Mouse (Mus musculus) hindbrain, postnatal 0 days (tissue): ENCODE data around the gene Ttbk1. TPM values are rescaled to one million over a fixed set of nuclear protein-coding genes. Genes with fewer than 3 reads are reported as not detected.

Source experiments
- ATAC-seq: fragments of 200-750 bp; cut with Nextera tagmentation; 2 replicates; pipeline ENCODE4 v1.8.0; 2017; ENCODE audit warnings: mild to moderate bottlenecking, moderate TSS enrichment, moderate library complexity
- DNase-seq: peaks from one replicate; pipeline ENCODE4 v3.0.0-alpha.2; 2015; ENCODE audit warnings: low spot score
- H3K27ac ChIP-seq: fragments of 300-500 bp; sonication (generic); 2 replicates; pipeline ENCODE4 v1.5.1; 2014; ENCODE audit warnings: mild to moderate bottlenecking
- H3K27me3 ChIP-seq: fragments of 300-500 bp; sonication (generic); 2 replicates; pipeline ENCODE4 v1.6.1; 2014; ENCODE audit warnings: low read length, mixed read lengths; ENCODE audit not compliant: insufficient read depth
- H3K36me3 ChIP-seq: fragments of 300-500 bp; sonication (generic); 2 replicates; pipeline ENCODE4 v1.6.1; 2014; ENCODE audit warnings: low read length, mixed read lengths; ENCODE audit not compliant: insufficient read depth
- H3K4me1 ChIP-seq: fragments of 300-500 bp; sonication (generic); 2 replicates; pipeline ENCODE4 v1.6.1; 2014; ENCODE audit warnings: antibody characterized with exemption, low read length, mixed read lengths; ENCODE audit not compliant: insufficient read depth
- H3K4me2 ChIP-seq: fragments of 300-500 bp; sonication (generic); 2 replicates; pipeline ENCODE4 v1.6.1; 2014; ENCODE audit warnings: low read depth, mild to moderate bottlenecking, low read length, moderate library complexity, mixed read lengths
- H3K4me3 ChIP-seq: fragments of 300-500 bp; sonication (generic); 2 replicates; pipeline ENCODE4 v1.5.1; 2014; ENCODE audit warnings: low read length
- H3K9ac ChIP-seq: fragments of 300-500 bp; sonication (generic); replicated peaks from 2 replicates; pipeline ENCODE4 v1.6.1; 2014; ENCODE audit warnings: mild to moderate bottlenecking, low read length, moderate library complexity, mixed read lengths
- H3K9me3 ChIP-seq: fragments of 300-500 bp; sonication (generic); 2 replicates; pipeline ENCODE4 v1.6.1; 2016; ENCODE audit warnings: low read length, mixed read lengths
- CTCF ChIP-seq: IDR thresholded peaks from 2 replicates; pipeline ENCODE4 v1.5.1; 2016; ENCODE audit warnings: antibody characterized with exemption, control low read depth, low read depth
- WGBS: fragments of 180-500 bp; shearing (Covaris S2); extraction: QIAGEN DNeasy Blood & Tissue Kit; methylation state at CpG from one replicate; pipeline ENCODE4 v1.1.7; 2014; 5-methylcytosine and 5-hydroxymethylcytosine counted together
- polyA plus RNA-seq: library from polyadenylated mRNA; unstranded; fragments of >200 nt; fragmentation: Nextera tagmentation; extraction: Ambion mirVana; gene quantifications from 2 replicates; pipeline ENCODE4 v1.2.1, GENCODE M21; 2015
- total RNA-seq: library from RNA; depleted of rRNA; stranded (reverse); fragments of >200 nt; gene quantifications from 2 replicates; pipeline ENCODE4 v1.2.3, GENCODE M21; 2014

The Ttbk1 gene
- total and polyA plus RNA-seq, 2 experiments from 2014 or later: 6.3 to 46.5 TPM

DNA sequence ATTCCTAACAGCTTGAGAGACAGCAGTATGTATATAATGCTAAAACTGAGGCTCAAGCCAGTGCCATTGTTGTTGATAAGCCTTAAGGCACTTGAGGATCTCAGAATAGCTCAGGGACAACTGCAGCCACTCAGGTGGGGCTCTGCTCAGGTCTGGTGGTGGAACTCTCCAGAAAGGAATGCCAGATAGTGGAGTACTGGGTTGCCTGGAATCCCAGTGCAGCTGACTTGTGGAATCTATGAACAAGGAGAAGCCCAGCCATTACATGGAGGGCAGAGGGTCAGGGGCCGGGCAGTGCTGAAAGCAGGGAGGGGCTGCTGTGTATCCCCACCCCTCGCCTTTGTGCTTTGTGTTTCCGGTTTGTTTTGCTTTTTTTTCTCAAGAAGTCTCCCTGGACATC is 29.0 kb downstream of the Ttbk1 start:
- 32% methylated on average over 3 of the region's 3 CpGs for WGBS
- Histone ChIP-seq H3K4me2 (no peak overlapping the region), H3K36me3 (0 out of 2 replicates have a peak, but pooled peaks cover 5% of the 10 kb centered on the region), H3K4me1 (peaks cover 22% of the 10 kb centered on the region; the same call in 1 of the 2 replicates), H3K4me3 (no peak overlapping the region), H3K9me3 (no peaks in the 10 kb centered on the region), H3K9ac (no peak overlapping the region), H3K27me3 (no peaks in the 10 kb centered on the region), H3K27ac (no peak overlapping the region)
- ATAC-seq (no peak), DNase-seq (no peak)
- no peak for TF ChIP-seq CTCF

DNA sequence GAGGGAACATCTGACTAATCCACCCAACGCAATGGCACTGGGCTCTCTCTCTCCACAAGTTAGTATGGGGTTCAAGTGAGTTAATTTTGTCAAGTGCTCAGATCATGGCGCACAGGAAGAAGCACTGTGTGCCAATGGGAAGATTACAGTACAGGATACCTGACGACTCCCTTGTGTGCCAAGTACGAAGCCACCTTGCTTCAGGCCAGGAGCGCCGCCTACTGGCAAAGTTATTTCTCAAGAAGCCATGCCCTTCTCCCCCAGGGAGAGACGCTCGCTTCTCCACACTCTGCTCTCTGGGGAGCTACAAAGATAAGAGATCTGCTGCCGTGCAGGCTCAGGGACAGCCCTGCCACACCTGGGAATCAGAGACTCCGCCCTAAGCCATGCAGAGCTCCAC is 29.7 kb downstream of the Ttbk1 start:
- no peak overlapping the region for H3K9ac ChIP-seq
- H3K9me3 ChIP-seq: no peaks in the 10 kb centered on the region
- H3K27me3 ChIP-seq: no peaks in the 10 kb centered on the region
- peak; percentile 57 for TF ChIP-seq CTCF
- 22% methylated on average over 10 of the region's 10 CpGs for WGBS
- no peak overlapping the region for H3K27ac ChIP-seq
- ATAC-seq (no peak), DNase-seq (peak; percentile 40)
- H3K4me1 ChIP-seq: peaks cover 22% of the 10 kb centered on the region; the same call in 1 of the 2 replicates
- no peak overlapping the region for H3K4me2 ChIP-seq
- no peak overlapping the region for H3K4me3 ChIP-seq
- 0 out of 2 replicates have a peak, but pooled peaks cover 5% of the 10 kb centered on the region for H3K36me3 ChIP-seq

DNA sequence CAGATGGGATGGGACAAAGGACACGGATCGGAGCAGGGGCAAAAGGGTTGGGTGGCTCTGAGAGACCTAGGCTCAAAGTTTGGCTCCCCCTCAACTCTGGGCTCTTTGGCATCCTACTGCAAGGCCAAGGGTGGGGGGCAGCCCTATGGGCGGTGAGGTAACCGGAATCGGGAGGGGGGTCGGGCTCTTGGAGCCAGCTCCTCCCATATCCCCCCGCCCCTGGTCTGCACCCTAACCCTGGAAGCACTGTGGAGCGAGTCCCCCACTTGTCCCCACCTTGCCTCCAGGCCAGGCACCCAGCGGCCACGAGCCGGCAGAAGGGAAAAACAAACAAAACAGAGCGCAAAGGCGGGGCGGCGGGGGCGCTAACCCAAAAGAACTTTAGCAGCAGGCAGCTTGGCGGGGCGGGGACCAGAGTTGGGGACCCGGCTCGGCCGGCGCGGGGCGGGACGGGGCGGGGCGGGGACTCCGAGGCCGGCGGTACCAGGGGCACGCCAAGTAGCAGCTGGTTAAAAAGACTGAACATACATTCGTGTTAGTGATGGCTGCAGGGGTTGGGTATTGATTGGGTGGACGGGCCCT is 32.3 kb downstream of the Ttbk1 start:
- Histone ChIP-seq H3K36me3 (0 out of 2 replicates have a peak, but pooled peaks cover 5% of the 10 kb centered on the region), H3K4me3 (peak overlapping the region; percentile 34), H3K4me2 (peak overlapping the region; percentile 67), H3K27me3 (no peaks in the 10 kb centered on the region), H3K27ac (no peak overlapping the region), H3K9me3 (no peaks in the 10 kb centered on the region), H3K4me1 (peaks cover 22% of the 10 kb centered on the region; the same call in 1 of the 2 replicates), H3K9ac (peak overlapping the region; percentile 30; the same call in 1 of the 2 replicates)
- TF ChIP-seq CTCF: no peak
- WGBS: 3% methylated on average over 32 of the region's 33 CpGs
- ATAC-seq (peak; percentile 36), DNase-seq (peak; percentile 24)

DNA sequence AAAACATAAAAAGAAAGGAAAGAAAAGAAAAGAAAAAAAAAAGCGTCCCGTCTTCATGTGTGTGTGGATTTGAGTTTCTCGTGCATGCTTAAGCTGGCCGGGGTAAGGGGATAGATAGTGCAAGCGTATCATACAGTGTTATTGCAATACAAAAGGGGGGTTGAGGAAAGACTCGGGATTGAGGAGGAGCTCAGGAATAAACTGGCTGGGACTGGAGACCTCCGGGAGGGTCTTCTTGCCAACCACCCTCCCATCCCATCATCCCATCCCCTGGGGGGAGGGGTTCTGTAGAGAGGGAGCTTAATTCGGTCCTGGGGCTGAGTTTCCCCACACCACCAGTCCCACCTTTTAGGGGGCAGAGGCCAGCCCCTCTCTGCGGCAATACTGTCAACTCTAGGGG is 32.9 kb downstream of the Ttbk1 start:
- TF ChIP-seq CTCF: no peak
- H3K4me2 ChIP-seq: peak overlapping the region; percentile 67
- H3K27me3 ChIP-seq: no peaks in the 10 kb centered on the region
- DNase-seq: peak; percentile 45
- peak overlapping the region; percentile 30; the same call in 1 of the 2 replicates for H3K9ac ChIP-seq
- WGBS: 3% methylated on average over 9 of the region's 9 CpGs
- ATAC-seq: peak; percentile 27; the same call in 1 of the 2 replicates
- H3K4me3 ChIP-seq: peak overlapping the region; percentile 34
- H3K27ac ChIP-seq: no peak overlapping the region
- H3K36me3 ChIP-seq: 0 out of 2 replicates have a peak, but pooled peaks cover 5% of the 10 kb centered on the region
- peaks cover 22% of the 10 kb centered on the region; the same call in 1 of the 2 replicates for H3K4me1 ChIP-seq
- H3K9me3 ChIP-seq: no peaks in the 10 kb centered on the region

DNA sequence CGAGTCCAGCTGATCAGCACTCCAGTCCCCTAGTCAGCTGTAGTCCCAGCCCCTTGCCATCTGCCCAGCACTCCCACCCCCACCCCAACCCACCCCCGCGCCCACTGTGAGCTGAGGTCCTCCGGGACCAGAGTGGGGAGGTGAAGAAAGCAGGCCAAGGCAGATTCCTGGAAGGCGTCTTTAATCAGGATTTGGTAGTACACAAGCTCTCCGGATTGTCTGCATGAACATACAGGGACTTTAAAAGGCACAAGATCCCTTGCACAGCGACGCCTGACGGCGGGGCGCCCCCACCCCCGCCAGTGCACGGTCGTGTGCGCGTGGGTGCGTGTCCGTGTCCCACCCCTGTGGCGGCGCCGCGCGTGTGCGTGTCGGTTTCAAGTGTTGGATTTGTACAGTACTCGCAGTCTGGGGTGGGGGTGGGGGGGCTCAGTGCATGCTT is 33.5 kb downstream of the Ttbk1 start:
- no peaks in the 10 kb centered on the region for H3K27me3 ChIP-seq
- no peaks in the 10 kb centered on the region for H3K9me3 ChIP-seq
- ATAC-seq (peak; percentile 19; the same call in 1 of the 2 replicates), DNase-seq (peak; percentile 54)
- no peak overlapping the region for H3K27ac ChIP-seq
- peak; percentile 14; the same call in 1 of the 2 replicates for TF ChIP-seq CTCF
- peak overlapping the region; percentile 30; the same call in 1 of the 2 replicates for H3K9ac ChIP-seq
- 0 out of 2 replicates have a peak, but pooled peaks cover 5% of the 10 kb centered on the region for H3K36me3 ChIP-seq
- 1% methylated on average over 26 of the region's 26 CpGs for WGBS
- peak overlapping the region; percentile 67 for H3K4me2 ChIP-seq
- H3K4me1 ChIP-seq: peaks cover 22% of the 10 kb centered on the region; the same call in 1 of the 2 replicates
- H3K4me3 ChIP-seq: peak overlapping the region; percentile 34

DNA sequence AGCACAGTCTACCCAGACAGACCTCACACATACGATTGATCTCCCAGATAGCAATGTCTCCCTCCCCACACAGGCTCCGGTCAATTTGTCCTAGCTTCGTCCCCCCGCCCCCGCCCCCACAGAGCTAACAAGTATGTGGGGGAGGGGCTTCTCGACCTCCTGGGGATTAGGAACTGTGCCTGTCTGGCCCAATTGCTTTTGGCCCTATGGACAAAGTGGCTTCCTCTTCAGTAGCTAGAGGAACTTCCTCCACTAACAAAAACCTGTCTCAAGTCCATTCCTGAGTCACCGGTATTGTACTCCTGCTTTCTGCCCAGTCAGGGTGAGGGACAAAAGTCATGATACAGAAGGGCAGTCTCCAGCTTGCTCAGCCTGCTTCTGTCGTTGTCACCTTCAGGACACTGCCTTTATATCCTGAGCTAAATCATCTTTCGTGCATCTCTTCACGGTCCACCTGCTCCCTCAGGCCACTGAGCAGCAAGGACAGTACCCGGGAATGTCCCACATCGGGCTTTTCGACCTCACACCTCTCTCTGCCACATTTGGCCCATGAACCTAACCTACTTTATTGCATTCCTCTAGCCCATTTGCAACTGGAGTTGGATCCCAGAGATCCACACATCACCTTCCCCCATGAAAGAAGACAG is 34.0 kb downstream of the Ttbk1 start:
- Histone ChIP-seq H3K4me3 (no peak overlapping the region), H3K27me3 (no peaks in the 10 kb centered on the region), H3K4me1 (peaks cover 22% of the 10 kb centered on the region; the same call in 1 of the 2 replicates), H3K27ac (no peak overlapping the region), H3K9me3 (no peaks in the 10 kb centered on the region), H3K36me3 (0 out of 2 replicates have a peak, but pooled peaks cover 2% of the 10 kb centered on the region), H3K9ac (no peak overlapping the region), H3K4me2 (peak overlapping the region; percentile 67)
- WGBS: 10% methylated on average over 13 of the region's 13 CpGs
- TF ChIP-seq CTCF: no peak
- ATAC-seq (no peak), DNase-seq (no peak)
